Mouse (Mus musculus) lung, adult 18-20 months (tissue): ENCODE results near the gene Slc6a13.

ENCODE experiments used
- DNase-seq, 2 experiments: peaks; one replicate each; pipeline ENCODE4 v3.0.0; 2022; ENCODE audit warnings: mixed read lengths in 2 of 2

Gene Slc6a13

GRCm38 (mm10) chr6:121328417-121328884 is 28.4 kb downstream of the Slc6a13 start:
- no peak for DNase-seq

GRCm38 (mm10) chr6:121329848-121330508 is 30.0 kb downstream of the Slc6a13 start:
- DNase-seq, result peak in 1 of 2 experiments; percentile 21

- no peak for DNase-seq
Observed at GRCm38 (mm10) chr6:121335841-121336240, 35.8 kb downstream of the Slc6a13 start.

- peak in 1 of 2 experiments; percentile 15 for DNase-seq
Observed at GRCm38 (mm10) chr6:121336558-121336957, 36.5 kb downstream of the Slc6a13 start.

GRCm38 (mm10) chr6:121337229-121337628 is 37.2 kb downstream of the Slc6a13 start:
- DNase-seq, result no peak

- DNase-seq, result peak; percentile 59 to 63
Observed at GRCm38 (mm10) chr6:121337770-121338518, 37.9 kb downstream of the Slc6a13 start.

- no peak for DNase-seq
Observed at GRCm38 (mm10) chr6:121338519-121338896, 38.5 kb downstream of the Slc6a13 start.

GRCm38 (mm10) chr6:121341650-121342049 is 41.6 kb downstream of the Slc6a13 start:
- no peak for DNase-seq

- DNase-seq, result peak; percentile 15
Observed at GRCm38 (mm10) chr6:121343026-121343770, 43.2 kb downstream of the Slc6a13 start, which contains the start of gene Slc6a12. TSS of gene Slc6a12 (plus strand) at chr6:121343076.

GRCm38 (mm10) chr6:121343771-121344123 is 43.7 kb downstream of the Slc6a13 start:
- no peak for DNase-seq

- no peak for DNase-seq
Observed at GRCm38 (mm10) chr6:121344329-121344728, 44.3 kb downstream of the Slc6a13 start.

- no peak for DNase-seq
Observed at GRCm38 (mm10) chr6:121346428-121346827, 46.4 kb downstream of the Slc6a13 start.

- DNase-seq, result no peak
Observed at GRCm38 (mm10) chr6:121352276-121352675, 52.2 kb downstream of the Slc6a13 start.

GRCm38 (mm10) chr6:121356041-121356440 is 56.0 kb downstream of the Slc6a13 start:
- DNase-seq, result no peak

- no peak for DNase-seq
Observed at GRCm38 (mm10) chr6:121357232-121357631, 57.2 kb downstream of the Slc6a13 start.

- no peak for DNase-seq
Observed at GRCm38 (mm10) chr6:121363061-121363460, 63.0 kb downstream of the Slc6a13 start.

- no peak for DNase-seq
Observed at GRCm38 (mm10) chr6:121363956-121364355, 63.9 kb downstream of the Slc6a13 start.

GRCm38 (mm10) chr6:121366537-121366936 is 66.5 kb downstream of the Slc6a13 start:
- DNase-seq, result peak in 1 of 2 experiments; percentile 28

- no peak for DNase-seq
Observed at GRCm38 (mm10) chr6:121367099-121367498, 67.1 kb downstream of the Slc6a13 start.

GRCm38 (mm10) chr6:121371197-121371980 is 71.4 kb downstream of the Slc6a13 start:
- no peak for DNase-seq

- no peak for DNase-seq
Observed at GRCm38 (mm10) chr6:121376159-121376558, 76.1 kb downstream of the Slc6a13 start.

- no peak for DNase-seq
Observed at GRCm38 (mm10) chr6:121378256-121378655, 78.2 kb downstream of the Slc6a13 start.

GRCm38 (mm10) chr6:121380576-121380975 is 80.5 kb downstream of the Slc6a13 start:
- DNase-seq, result no peak
